Mouse (Mus musculus) B cell, adult 2 months (primary cell): ENCODE data around the gene S100a16.
A peak's percentile ranks its signal among the peaks of the same experiment; 100 is the strongest.

ENCODE experiments used
- DNase-seq, 2 experiments: peaks; one replicate each; pipeline ENCODE4 v3.0.0; 2022

The S100a16 gene

GRCm38 (mm10) chr3:90537141-90537904, at the start of gene S100a16:
Gene S100a16, plus strand, starts transcription at chr3:90537254.
- DNase-seq, result no peak

GRCm38 (mm10) chr3:90488576-90488975, 48.5 kb upstream of the S100a16 start:
- DNase-seq, result no peak

GRCm38 (mm10) chr3:90490696-90491256, 46.3 kb upstream of the S100a16 start, which contains the start of gene Snapin:
Gene Snapin, minus strand, starts transcription at chr3:90491033.
- peak; percentile 96 for DNase-seq

- peak; percentile 56 to 68 for DNase-seq
Measured at GRCm38 (mm10) chr3:90491350-90491749, 45.7 kb upstream of the S100a16 start.

- DNase-seq, result no peak
Measured at GRCm38 (mm10) chr3:90493831-90494540, 43.1 kb upstream of the S100a16 start.

- DNase-seq, result no peak
Measured at GRCm38 (mm10) chr3:90495850-90496525, 41.1 kb upstream of the S100a16 start.

- DNase-seq, result no peak
Measured at GRCm38 (mm10) chr3:90497597-90497996, 39.5 kb upstream of the S100a16 start.

- DNase-seq, result no peak
Measured at GRCm38 (mm10) chr3:90503444-90503843, 33.6 kb upstream of the S100a16 start.

GRCm38 (mm10) chr3:90505216-90505615, 31.8 kb upstream of the S100a16 start:
- no peak for DNase-seq

GRCm38 (mm10) chr3:90506362-90506761, 30.7 kb upstream of the S100a16 start:
- no peak for DNase-seq

GRCm38 (mm10) chr3:90508287-90508949, 28.6 kb upstream of the S100a16 start:
- no peak for DNase-seq

- peak; percentile 99 for DNase-seq
Measured at GRCm38 (mm10) chr3:90508950-90509746, 27.9 kb upstream of the S100a16 start, which contains the start of gene Chtop. Gene Chtop, minus strand, starts transcription at chr3:90509498.

- no peak for DNase-seq
Measured at GRCm38 (mm10) chr3:90509747-90510123, 27.3 kb upstream of the S100a16 start.

GRCm38 (mm10) chr3:90512276-90512675, 24.8 kb upstream of the S100a16 start:
- no peak for DNase-seq

- no peak for DNase-seq
Measured at GRCm38 (mm10) chr3:90512948-90513642, 24.0 kb upstream of the S100a16 start.

GRCm38 (mm10) chr3:90513796-90514590, 23.1 kb upstream of the S100a16 start, which contains the start of the genes S100a1 and S100a13:
Gene S100a1, minus strand, starts transcription at chr3:90514392.
Gene S100a13, plus strand, starts transcription at chr3:90514435.
- peak; percentile 27 to 30 for DNase-seq

GRCm38 (mm10) chr3:90514691-90515090, 22.4 kb upstream of the S100a16 start:
- DNase-seq, result peak; percentile 57 to 60

GRCm38 (mm10) chr3:90515242-90515641, 21.8 kb upstream of the S100a16 start:
- no peak for DNase-seq

- no peak for DNase-seq
Measured at GRCm38 (mm10) chr3:90515789-90516188, 21.3 kb upstream of the S100a16 start.

GRCm38 (mm10) chr3:90517711-90518110, 19.3 kb upstream of the S100a16 start:
- no peak for DNase-seq
